Mouse (Mus musculus) monocyte, adult 5-6 weeks (primary cell): ENCODE measurements around the gene Krtap4-16. TPM values are rescaled to one million over a fixed set of nuclear protein-coding genes. Genes with fewer than 3 reads are reported as not detected.
"Not testable (repeated sequence)": the region's sequence is repeated elsewhere in the genome, so short reads cannot be mapped to it uniquely, and the experiment has no call there.

ENCODE experiments used
- ATAC-seq: fragments of 153-309, 156-312 bp; replicated peaks from 2 replicates; pipeline ENCODE4 v1.8.0; 2017; ENCODE audit warnings: mild to moderate bottlenecking; ENCODE audit not compliant: low TSS enrichment, insufficient number of reproducible peaks, severe bottlenecking, poor library complexity, low FRiP score
- total RNA-seq: library from RNA; stranded (forward); fragments of 200-1000, 200-491, 200-594 nt; gene quantifications from 3 replicates; pipeline ENCODE4 v1.2.3, GENCODE M21; 2017

Gene Krtap4-16
- not detected in 3 replicates for total RNA-seq

GRCm38 (mm10) chr11:99851508-99851907 lies at the start of gene Krtap4-16:
TSS of gene Krtap4-16 (minus strand) at chr11:99851608.
- no peak for ATAC-seq

DNA sequence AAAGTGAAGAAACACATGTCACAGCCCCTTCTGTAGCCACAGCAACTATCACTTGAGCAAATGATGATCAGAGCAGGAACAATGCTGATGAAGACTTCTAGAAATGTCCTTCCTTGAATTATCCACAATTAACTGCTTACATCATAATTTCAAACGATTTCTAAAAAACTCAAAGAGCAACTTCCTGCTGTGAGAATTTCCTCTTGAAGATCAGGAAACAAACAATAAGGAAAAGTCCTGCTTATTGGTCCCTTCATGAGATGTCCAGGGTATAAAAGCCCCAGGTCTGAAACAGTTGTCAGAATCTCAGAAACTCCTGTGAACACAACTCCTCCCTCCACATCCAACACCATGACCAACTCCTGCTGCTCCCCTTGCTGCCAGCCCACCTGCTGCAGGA lies 27.5 kb upstream of the Krtap4-16 start, which contains the start of gene Gm11567:
Gene Gm11567 (plus strand): TSS at position 301 of the 400 bp plus-strand sequence.
- not testable (repeated sequence) for ATAC-seq

- ATAC-seq, result not testable (repeated sequence)
Observed at GRCm38 (mm10) chr11:99873089-99873488, 21.7 kb upstream of the Krtap4-16 start, which contains the start of gene Krtap9-1. TSS of gene Krtap9-1 (plus strand) at chr11:99873389.

DNA sequence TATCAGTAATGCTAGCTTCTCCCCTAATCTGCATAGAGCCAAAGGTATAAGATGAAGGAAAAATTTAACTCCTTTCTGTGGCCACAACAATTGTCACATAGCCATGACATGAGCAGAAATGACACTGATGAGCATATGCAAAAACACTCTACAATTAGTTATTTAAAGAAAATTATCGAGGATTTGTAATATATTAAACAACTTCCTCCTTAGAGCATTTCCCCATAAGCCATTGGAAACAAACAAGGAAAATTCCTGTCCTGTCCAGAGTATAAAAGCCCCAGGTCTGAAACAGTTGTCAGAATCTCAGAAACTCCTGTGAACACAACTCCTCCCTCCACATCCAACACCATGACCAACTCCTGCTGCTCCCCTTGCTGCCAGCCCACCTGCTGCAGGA lies 12.8 kb upstream of the Krtap4-16 start, which contains the start of gene Gm11559:
Gene Gm11559 (plus strand): TSS at position 301 of the 400 bp plus-strand sequence.
- not testable (repeated sequence) for ATAC-seq

GRCm38 (mm10) chr11:99858761-99859160 lies 7.4 kb upstream of the Krtap4-16 start:
- ATAC-seq, result no peak

GRCm38 (mm10) chr11:99857617-99858016 lies 6.2 kb upstream of the Krtap4-16 start, which contains the start of gene Gm11568:
TSS of gene Gm11568 (plus strand) at chr11:99857917.
- no peak for ATAC-seq

DNA sequence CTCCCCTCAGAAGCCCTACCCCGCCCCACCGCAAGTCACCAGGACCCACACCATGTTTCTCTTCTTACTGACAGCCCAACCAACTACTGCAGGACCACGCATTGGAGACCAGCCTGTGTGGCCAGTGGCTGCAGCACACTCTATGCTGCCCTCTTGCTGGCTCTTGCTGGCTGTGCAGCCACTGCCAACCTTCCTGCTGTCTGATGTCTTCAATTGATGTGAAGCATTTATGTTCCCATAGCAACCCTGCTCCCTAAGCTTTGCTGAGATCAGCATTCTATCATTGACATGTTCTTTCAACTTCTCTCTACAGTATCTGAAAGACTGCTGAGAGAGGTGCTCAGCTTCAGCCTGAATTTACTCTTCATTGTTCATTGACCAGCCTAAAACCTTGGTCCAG lies 2.7 kb upstream of the Krtap4-16 start:
- ATAC-seq, result no peak

- no peak for ATAC-seq
Observed at GRCm38 (mm10) chr11:99846746-99847145, 4.7 kb downstream of the Krtap4-16 start.

GRCm38 (mm10) chr11:99842185-99842584 lies 9.2 kb downstream of the Krtap4-16 start:
- no peak for ATAC-seq

DNA sequence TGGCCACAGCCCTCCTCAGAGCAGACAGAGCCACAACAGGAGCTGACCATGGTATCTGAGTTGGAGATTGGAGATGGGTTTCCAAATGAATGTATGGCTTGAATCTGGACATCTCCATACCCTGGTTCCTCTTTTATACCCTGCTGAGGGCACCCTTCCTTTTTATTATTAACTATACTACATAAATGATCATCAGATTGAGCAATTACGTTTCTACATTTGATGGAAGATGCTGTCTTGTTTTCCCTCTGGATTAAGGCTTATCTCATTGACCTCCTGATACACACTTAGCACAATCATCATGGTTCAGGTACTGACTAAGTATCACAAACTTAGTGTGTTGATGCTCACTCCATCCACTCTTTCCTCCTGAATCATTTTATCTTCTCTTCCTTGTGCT lies 13.4 kb downstream of the Krtap4-16 start, which contains the start of gene 2300003K06Rik:
Gene 2300003K06Rik (minus strand): TSS at position 101 of the 400 bp plus-strand sequence.
- ATAC-seq, result no peak

GRCm38 (mm10) chr11:99815566-99815965 lies 35.8 kb downstream of the Krtap4-16 start, which contains the start of gene Gm11564:
TSS of gene Gm11564 (minus strand) at chr11:99815666.
- ATAC-seq, result not testable (repeated sequence)

GRCm38 (mm10) chr11:99809792-99810191 lies 41.6 kb downstream of the Krtap4-16 start, which contains the start of gene Krtap4-13:
TSS of gene Krtap4-13 (minus strand) at chr11:99809892.
- ATAC-seq, result not testable (repeated sequence)

- ATAC-seq, result not testable (repeated sequence)
Observed at GRCm38 (mm10) chr11:99804346-99804745, 47.1 kb downstream of the Krtap4-16 start, which contains the start of gene Gm11554. TSS of gene Gm11554 (minus strand) at chr11:99804446.

Other genes starting within 250 kb of the Krtap4-16 start
- gene Gm11938, start 248.3 kb downstream of the Krtap4-16 start, total RNA-seq, result not detected in 3 replicates
- gene Gm11937, start 241.4 kb downstream of the Krtap4-16 start, total RNA-seq, result not detected in 3 replicates
- not detected in 3 replicates for gene Krtap2-4, start 236.8 kb downstream of the Krtap4-16 start, total RNA-seq
- gene Gm11562, start 231.2 kb downstream of the Krtap4-16 start, total RNA-seq, result not detected in 3 replicates
- gene Krtap4-1, start 223.4 kb downstream of the Krtap4-16 start, total RNA-seq, result not detected in 3 replicates
- gene Krtap4-2, start 216.5 kb downstream of the Krtap4-16 start, total RNA-seq, result not detected in 3 replicates
- not detected in 3 replicates for gene Krtap4-7, start 207.5 kb downstream of the Krtap4-16 start, total RNA-seq
- not detected in 3 replicates for gene Gm11555, start 201.4 kb downstream of the Krtap4-16 start, total RNA-seq
- gene Gm11563, start 192.6 kb downstream of the Krtap4-16 start, total RNA-seq, result not detected in 3 replicates
- not detected in 3 replicates for gene Krtap4-6, start 185.6 kb downstream of the Krtap4-16 start, total RNA-seq
- not detected in 3 replicates for gene Gm14190, start 160.9 kb downstream of the Krtap4-16 start, total RNA-seq
- not detected in 3 replicates for gene Gm14180, start 117.3 kb downstream of the Krtap4-16 start, total RNA-seq
- not detected in 3 replicates for gene Gm11595, start 78.7 kb downstream of the Krtap4-16 start, total RNA-seq
- gene Krtap4-8, start 70.9 kb downstream of the Krtap4-16 start, total RNA-seq, result not detected in 3 replicates
- not detected in 3 replicates for gene Krtap4-9, start 66.4 kb downstream of the Krtap4-16 start, total RNA-seq
- not detected in 3 replicates for gene Gm11596, start 58.1 kb downstream of the Krtap4-16 start, total RNA-seq
- not detected in 3 replicates for gene Gm11569, start 52.7 kb downstream of the Krtap4-16 start, total RNA-seq
- gene Gm11554, start 47.2 kb downstream of the Krtap4-16 start, total RNA-seq, result not detected in 3 replicates
- not detected in 3 replicates for gene Krtap4-13, start 41.7 kb downstream of the Krtap4-16 start, total RNA-seq
- not detected in 3 replicates for gene Gm11564, start 35.9 kb downstream of the Krtap4-16 start, total RNA-seq
- not detected in 3 replicates for gene 2300003K06Rik, start 13.5 kb downstream of the Krtap4-16 start, total RNA-seq
- not detected in 3 replicates for gene Gm11568, start 6.3 kb upstream of the Krtap4-16 start, total RNA-seq
- not detected in 3 replicates for gene Gm11559, start 12.9 kb upstream of the Krtap4-16 start, total RNA-seq
- not detected in 3 replicates for gene Krtap9-1, start 21.8 kb upstream of the Krtap4-16 start, total RNA-seq
- gene Gm11567, start 27.6 kb upstream of the Krtap4-16 start, total RNA-seq, result not detected in 3 replicates
- gene Krtap31-1, start 56.3 kb upstream of the Krtap4-16 start, total RNA-seq, result not detected in 3 replicates
- gene Gm11565, start 63.1 kb upstream of the Krtap4-16 start, total RNA-seq, result not detected in 3 replicates
- gene Krtap31-2, start 84.7 kb upstream of the Krtap4-16 start, total RNA-seq, result not detected in 3 replicates
- gene Krtap9-5, start 96.9 kb upstream of the Krtap4-16 start, total RNA-seq, result not detected in 3 replicates
- not detected in 3 replicates for gene Krtap29-1, start 127.4 kb upstream of the Krtap4-16 start, total RNA-seq
- not detected in 3 replicates for gene Krtap16-1, start 135.0 kb upstream of the Krtap4-16 start, total RNA-seq
- gene Krtap17-1, start 142.4 kb upstream of the Krtap4-16 start, total RNA-seq, result not detected in 3 replicates
- gene Krt33a, start 164.6 kb upstream of the Krtap4-16 start, total RNA-seq, result not detected in 3 replicates
- gene Krt33b, start 178.3 kb upstream of the Krtap4-16 start, total RNA-seq, result not detected in 3 replicates
- not detected in 3 replicates for gene Krt34, start 189.9 kb upstream of the Krtap4-16 start, total RNA-seq
- gene Krt31, start 198.9 kb upstream of the Krtap4-16 start, total RNA-seq, result not detected in 3 replicates
- not detected in 3 replicates for gene Krt32, start 236.6 kb upstream of the Krtap4-16 start, total RNA-seq
- gene Krt35, start 244.6 kb upstream of the Krtap4-16 start, total RNA-seq, result not detected in 3 replicates